Mouse (Mus musculus): ENCODE data around the gene Ahsg. TPM values are rescaled to one million over a fixed set of nuclear protein-coding genes. Genes with fewer than 3 reads are reported as not detected.

The Ahsg gene
- 0.29 and 0.40 TPM in 2 replicates for polyA plus RNA-seq (2016; fragmentation: Nextera tagmentation; extraction: Ambion mirVana)

DNA sequence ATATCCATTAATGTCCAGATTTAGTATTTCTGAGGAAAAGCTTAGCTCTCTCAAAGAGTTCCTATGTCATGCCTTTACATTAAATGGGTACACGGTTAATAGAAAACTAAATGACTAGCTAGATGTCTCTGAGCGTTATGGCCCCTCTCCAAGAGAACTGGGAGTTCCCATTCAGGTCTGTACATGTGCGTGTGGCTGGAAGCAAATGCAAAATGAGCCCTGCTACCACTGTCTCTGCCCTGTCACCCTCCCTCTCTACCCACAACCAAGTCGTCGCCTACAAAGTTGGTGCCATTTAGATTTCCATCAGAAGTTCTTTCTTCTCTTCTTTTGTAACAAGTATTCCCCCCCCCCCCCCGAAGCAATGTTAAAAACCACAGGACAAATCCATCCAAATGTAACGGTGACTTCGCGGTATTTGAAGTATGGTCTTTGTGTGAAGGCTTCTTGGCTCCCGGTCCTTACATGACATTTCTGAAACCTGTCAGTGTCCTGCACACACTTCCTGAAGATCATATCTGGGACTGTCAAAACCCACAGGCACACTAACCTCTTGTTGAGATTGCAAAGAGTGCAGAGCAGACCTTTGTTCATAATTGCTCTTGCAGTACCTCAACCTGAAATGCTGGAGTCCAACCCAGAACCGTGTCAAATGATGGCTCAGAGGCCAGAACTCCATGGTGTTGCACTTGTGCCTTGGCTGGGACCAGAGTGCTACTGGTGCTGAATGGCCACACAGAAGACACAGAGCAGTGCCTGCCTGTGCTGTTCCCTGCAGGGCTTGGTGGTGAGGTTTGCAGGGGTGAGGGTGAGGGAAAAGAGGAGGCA lies at the start of gene Ahsg:
Ahsg (plus strand) TSS at position 595 of the 828 bp plus-strand sequence.
- no peak within 1 kb of the TSS for H3K27ac ChIP-seq
- no peaks in the 10 kb centered on the region for H3K4me1 ChIP-seq
- 89% methylated on average over 11 of the region's 11 CpGs for WGBS
- ATAC-seq (ENCODE audit: low FRiP score, low read depth): no peak
- no peak within 1 kb of the TSS for H3K4me3 ChIP-seq
- no peaks in the 10 kb centered on the region for H3K9me3 ChIP-seq
- H3K36me3 ChIP-seq: no peaks in the 10 kb centered on the region
- H3K4me2 ChIP-seq (replicated peaks): no peak within 1 kb of the TSS
- H3K27me3 ChIP-seq (replicated peaks): no peaks in the 10 kb centered on the region
- H3K9ac ChIP-seq: no peak within 1 kb of the TSS

DNA sequence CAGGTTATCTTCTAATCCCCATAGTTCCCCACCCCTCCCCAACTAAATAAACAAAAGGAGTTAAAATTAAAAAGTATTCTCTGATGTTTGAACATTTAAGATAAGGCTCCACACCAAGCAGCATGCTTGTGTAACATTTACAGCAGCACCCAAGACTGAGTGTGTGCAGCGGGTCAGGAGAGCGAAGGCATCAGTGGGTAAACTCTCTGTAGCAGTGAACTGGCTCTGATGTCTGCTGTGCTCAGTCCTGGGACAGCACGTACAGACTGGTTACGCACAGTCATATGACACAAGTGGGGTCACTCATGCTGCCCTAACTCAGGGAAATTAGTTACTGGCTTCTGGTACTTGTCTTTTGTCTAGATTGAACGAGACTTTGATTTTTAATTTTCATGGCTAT lies 48.2 kb upstream of the Ahsg start:
- Histone ChIP-seq H3K27ac (no peak overlapping the region), H3K9ac (no peak overlapping the region), H3K36me3 (peaks cover 17% of the 10 kb centered on the region; the same call in 1 of the 2 replicates), H3K9me3 (no peaks in the 10 kb centered on the region), H3K4me2 (replicated peaks) (no peak overlapping the region), H3K4me1 (no peaks in the 10 kb centered on the region), H3K27me3 (replicated peaks) (no peaks in the 10 kb centered on the region), H3K4me3 (no peak overlapping the region)
- 92% methylated on average over 5 of the region's 5 CpGs for WGBS
- ATAC-seq (ENCODE audit: low FRiP score, low read depth): no peak

DNA sequence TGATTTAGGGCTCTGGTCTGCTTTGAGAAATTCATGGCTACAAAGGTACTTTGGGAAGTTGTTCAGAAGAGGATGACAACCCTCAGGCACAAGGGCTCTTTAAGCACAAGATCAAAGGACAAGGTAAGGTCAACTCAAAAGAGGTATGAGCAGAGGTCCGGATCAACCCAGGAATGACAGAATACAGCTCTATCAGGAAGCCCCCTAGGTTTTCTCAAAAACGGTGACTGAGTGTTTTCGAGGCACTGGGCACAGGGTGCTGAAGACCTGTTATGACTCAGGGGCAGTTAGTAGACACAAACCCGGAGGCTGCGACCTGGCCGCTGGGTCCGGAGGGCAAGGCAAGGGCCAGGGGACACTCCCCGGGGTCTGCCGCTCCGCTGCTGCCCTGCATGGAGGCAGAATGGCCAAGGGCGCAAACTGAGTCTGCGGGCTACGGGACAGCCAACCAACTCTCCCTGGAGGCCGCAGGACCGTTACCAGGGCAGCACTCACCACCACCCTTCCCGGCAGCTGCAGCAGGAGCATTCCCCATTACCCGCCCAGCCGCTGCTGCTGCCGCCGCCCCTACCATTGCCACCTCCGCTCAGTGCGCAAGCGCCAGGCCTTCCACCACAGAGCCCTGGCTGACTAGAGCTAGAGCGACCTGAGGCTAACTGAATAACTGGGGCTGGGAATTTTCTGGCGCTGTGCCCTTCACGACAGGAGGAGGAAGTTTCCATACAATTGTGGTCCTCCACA lies 46.8 kb upstream of the Ahsg start:
- peak overlapping the region; percentile 62 for H3K9ac ChIP-seq
- no peaks in the 10 kb centered on the region for H3K4me1 ChIP-seq
- peak overlapping the region; percentile 46 for H3K4me3 ChIP-seq
- WGBS: 3% methylated on average over 26 of the region's 26 CpGs
- H3K27me3 ChIP-seq (replicated peaks): no peaks in the 10 kb centered on the region
- H3K9me3 ChIP-seq: no peaks in the 10 kb centered on the region
- H3K27ac ChIP-seq: no peak overlapping the region
- ATAC-seq (ENCODE audit: low FRiP score, low read depth): peak; percentile 95
- H3K36me3 ChIP-seq: peaks cover 17% of the 10 kb centered on the region; the same call in 1 of the 2 replicates
- peak overlapping the region; percentile 82 for H3K4me2 ChIP-seq (replicated peaks)

DNA sequence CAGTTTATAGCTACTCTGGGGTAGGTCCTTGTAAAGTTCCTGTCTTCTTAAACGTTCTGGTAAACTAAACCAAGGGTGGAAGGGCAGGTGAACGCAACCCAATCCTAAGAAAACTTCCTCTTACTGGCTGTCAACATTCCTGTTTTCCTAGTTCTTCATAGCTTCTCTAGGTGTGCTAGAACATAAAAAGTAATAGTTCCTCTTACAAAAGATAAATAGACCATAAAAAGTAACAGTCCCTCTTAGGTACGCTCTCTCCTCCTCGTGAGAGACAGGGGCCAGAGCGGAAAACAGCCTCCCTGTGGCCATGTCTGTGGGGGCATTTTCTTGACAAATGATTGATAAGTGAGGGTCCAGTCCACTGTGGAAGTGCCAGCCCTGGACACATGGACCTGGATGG lies 46.2 kb upstream of the Ahsg start:
- 42% methylated on average over 5 of the region's 5 CpGs for WGBS
- no peaks in the 10 kb centered on the region for H3K27me3 ChIP-seq (replicated peaks)
- no peaks in the 10 kb centered on the region for H3K4me1 ChIP-seq
- H3K9me3 ChIP-seq: no peaks in the 10 kb centered on the region
- H3K4me2 ChIP-seq (replicated peaks): peak overlapping the region; percentile 82
- H3K4me3 ChIP-seq: no peak overlapping the region; the same call in 1 of the 2 replicates
- H3K36me3 ChIP-seq: peaks cover 13% of the 10 kb centered on the region; the same call in 1 of the 2 replicates
- 0 out of 2 replicates have a peak, but pooled peaks have one; percentile 27 for ATAC-seq (ENCODE audit: low FRiP score, low read depth)
- H3K27ac ChIP-seq: no peak overlapping the region
- H3K9ac ChIP-seq: no peak overlapping the region

DNA sequence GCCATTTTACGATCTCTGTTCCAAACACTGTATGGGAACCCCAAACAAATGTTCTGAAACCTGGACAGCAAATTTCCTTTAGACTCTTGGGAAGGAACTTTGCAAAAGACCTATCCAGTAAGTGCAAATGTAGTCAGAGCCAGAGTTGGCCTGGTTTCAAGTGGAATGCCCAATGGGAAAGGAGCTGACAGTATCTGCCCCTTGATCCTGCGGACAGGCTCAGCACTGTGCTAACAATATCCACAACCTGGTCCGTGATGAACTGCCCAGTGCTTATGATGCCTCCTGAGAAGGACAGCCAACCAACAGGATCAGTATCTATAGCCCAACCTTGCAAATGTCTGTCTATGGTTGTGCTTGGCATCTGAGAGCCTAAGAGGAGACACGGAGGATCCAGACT lies 45.6 kb upstream of the Ahsg start:
- H3K4me2 ChIP-seq (replicated peaks): no peak overlapping the region
- H3K27ac ChIP-seq: no peak overlapping the region
- H3K9me3 ChIP-seq: no peaks in the 10 kb centered on the region
- WGBS: 84% methylated on average over 4 of the region's 4 CpGs
- H3K27me3 ChIP-seq (replicated peaks): no peaks in the 10 kb centered on the region
- no peak overlapping the region for H3K4me3 ChIP-seq
- H3K36me3 ChIP-seq: peaks cover 7% of the 10 kb centered on the region; the same call in 1 of the 2 replicates
- H3K9ac ChIP-seq: no peak overlapping the region
- H3K4me1 ChIP-seq: no peaks in the 10 kb centered on the region
- ATAC-seq (ENCODE audit: low FRiP score, low read depth): no peak

DNA sequence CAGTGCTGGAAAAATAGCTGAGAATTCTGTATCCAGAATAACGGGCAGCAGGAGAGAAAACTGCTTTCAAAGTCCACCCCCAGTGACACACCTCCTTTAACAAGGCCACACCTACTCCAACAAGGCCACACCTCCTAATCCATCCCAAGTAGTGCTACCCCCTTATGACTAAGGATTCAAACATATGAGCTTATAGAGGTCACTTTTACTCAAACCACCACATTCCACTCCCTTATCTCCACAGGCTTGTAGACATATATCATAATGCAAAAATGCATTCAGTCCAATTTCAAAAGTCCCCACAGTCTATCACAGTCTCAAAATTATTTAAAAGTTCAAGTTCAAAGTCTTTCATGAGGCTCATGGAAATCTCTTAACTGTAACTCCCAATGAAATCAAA lies 43.4 kb upstream of the Ahsg start:
- Histone ChIP-seq H3K4me3 (no peak overlapping the region), H3K9ac (no peak overlapping the region), H3K27me3 (replicated peaks) (no peaks in the 10 kb centered on the region), H3K9me3 (no peaks in the 10 kb centered on the region), H3K36me3 (no peaks in the 10 kb centered on the region), H3K4me2 (replicated peaks) (no peak overlapping the region), H3K27ac (no peak overlapping the region), H3K4me1 (no peaks in the 10 kb centered on the region)
- ATAC-seq (ENCODE audit: low FRiP score, low read depth): no peak
- WGBS: 94% methylated on average over 1 of the region's 1 CpGs

DNA sequence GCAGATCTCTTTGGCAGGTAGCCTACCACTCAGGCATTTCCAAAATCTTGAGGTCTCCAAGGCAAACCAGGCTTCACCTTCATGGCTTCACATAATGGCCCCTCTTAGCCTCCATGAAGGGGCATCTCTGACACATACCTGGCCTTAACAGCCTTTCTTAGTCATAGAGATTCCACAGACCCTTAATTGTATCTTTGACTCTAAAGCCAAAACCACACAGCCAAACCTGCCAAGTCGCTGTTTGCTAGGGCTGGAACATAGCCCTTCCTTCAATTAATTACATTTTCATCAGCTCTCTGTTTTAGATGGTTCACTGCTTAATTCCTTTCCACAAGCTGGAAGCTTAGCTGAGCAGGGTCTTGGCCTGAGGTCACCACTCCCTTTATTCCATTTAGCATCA lies 42.7 kb upstream of the Ahsg start:
- Histone ChIP-seq H3K27ac (no peak overlapping the region), H3K4me2 (replicated peaks) (no peak overlapping the region), H3K9ac (no peak overlapping the region), H3K36me3 (no peaks in the 10 kb centered on the region), H3K4me3 (no peak overlapping the region), H3K4me1 (no peaks in the 10 kb centered on the region), H3K9me3 (no peaks in the 10 kb centered on the region), H3K27me3 (replicated peaks) (no peaks in the 10 kb centered on the region)
- no peak for ATAC-seq (ENCODE audit: low FRiP score, low read depth)
- 97% methylated on average over 1 of the region's 1 CpGs for WGBS

DNA sequence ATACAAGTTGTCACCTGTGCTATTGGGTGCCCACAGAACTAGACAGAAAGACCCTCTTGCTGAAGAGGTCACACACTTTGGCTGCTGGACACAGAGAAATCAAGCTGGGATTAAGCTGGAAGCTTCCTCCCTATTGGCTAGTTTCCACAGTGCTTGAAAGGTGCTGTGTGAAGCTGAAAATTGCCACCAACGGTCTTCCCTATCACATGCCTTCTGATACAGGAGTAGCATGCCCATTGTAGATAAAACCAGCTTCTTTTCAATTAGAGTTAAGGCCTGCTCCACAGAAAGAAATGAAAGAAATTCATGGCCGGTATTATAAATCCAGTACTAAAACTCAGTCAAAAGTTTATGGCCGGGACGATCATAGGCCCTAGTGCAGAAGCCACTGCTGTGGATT lies 38.4 kb upstream of the Ahsg start:
- no peak overlapping the region for H3K9ac ChIP-seq
- peaks cover 5% of the 10 kb centered on the region for H3K4me1 ChIP-seq
- H3K36me3 ChIP-seq: no peaks in the 10 kb centered on the region
- H3K27me3 ChIP-seq (replicated peaks): no peaks in the 10 kb centered on the region
- H3K27ac ChIP-seq: no peak overlapping the region
- no peak overlapping the region for H3K4me2 ChIP-seq (replicated peaks)
- no peaks in the 10 kb centered on the region for H3K9me3 ChIP-seq
- WGBS: 94% methylated on average over 4 of the region's 4 CpGs
- H3K4me3 ChIP-seq: no peak overlapping the region
- ATAC-seq (ENCODE audit: low FRiP score, low read depth): no peak

DNA sequence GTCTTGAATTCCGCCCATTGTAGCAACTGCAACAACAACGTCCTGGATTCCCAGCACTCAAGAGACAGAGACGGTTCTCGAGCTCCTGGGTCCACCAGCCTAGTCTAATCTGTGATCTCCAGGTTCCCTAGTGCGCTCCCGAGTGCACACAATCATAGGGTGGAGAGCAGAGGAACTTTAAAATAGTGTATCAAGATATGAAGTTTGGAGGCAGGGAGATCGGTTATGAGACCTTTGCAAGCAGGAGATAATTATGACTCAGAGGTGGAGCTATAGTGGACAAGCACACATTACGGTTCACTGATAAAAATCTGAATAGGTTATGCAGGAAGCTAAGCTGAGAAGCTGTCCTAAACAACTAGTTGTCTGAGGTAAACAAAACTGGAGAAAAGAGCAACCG lies 34.3 kb upstream of the Ahsg start:
- peak overlapping the region; percentile 52 for H3K4me3 ChIP-seq
- WGBS: 14% methylated on average over 9 of the region's 9 CpGs
- ATAC-seq (ENCODE audit: low FRiP score, low read depth): no peak
- H3K9me3 ChIP-seq: no peaks in the 10 kb centered on the region
- H3K27ac ChIP-seq: no peak overlapping the region
- no peaks in the 10 kb centered on the region for H3K36me3 ChIP-seq
- H3K9ac ChIP-seq: peak overlapping the region; percentile 48
- peak overlapping the region; percentile 80 for H3K4me2 ChIP-seq (replicated peaks)
- peaks cover 15% of the 10 kb centered on the region for H3K4me1 ChIP-seq
- no peaks in the 10 kb centered on the region for H3K27me3 ChIP-seq (replicated peaks)

DNA sequence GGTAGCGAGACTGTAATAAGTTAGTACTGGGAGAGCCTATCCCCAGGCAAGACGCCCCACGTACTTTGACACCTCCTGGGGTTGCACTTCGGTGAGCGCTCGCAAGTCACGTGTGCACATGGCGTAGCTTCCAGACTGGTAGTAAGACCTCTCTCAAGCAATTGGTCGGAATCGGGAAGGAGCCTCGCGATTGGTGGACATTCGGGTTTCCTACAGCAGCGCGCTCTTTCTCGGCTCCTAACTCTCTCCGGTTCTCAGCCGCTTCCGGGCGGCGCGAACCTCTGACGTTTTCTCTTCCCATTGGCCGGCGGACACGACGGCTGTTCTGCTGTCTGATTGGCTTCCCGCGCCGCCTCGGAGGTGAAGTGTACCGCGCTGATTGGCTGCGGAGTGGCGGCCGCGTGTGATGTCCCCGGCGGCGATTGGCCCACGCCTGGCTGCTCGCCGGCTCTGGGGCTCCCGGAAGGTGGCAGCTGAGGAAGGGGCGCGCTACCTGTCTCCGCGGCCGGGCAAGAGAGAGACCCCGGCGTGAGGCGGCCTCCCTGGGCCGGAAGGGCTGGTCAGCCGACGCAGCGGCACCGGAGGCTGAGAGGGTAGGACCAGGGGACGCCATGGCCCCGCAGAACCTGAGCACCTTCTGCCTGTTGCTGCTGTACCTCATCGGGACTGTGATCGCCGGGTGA lies 33.5 kb upstream of the Ahsg start, which contains the start of the genes Tbccd1 and Dnajb11:
Tbccd1 (minus strand) TSS at position 239 of the 683 bp plus-strand sequence.
Dnajb11 (plus strand) TSS at position 415 of the 683 bp plus-strand sequence.
- no peaks in the 10 kb centered on the region for H3K27me3 ChIP-seq (replicated peaks)
- no peak within 1 kb of the TSS for H3K27ac ChIP-seq
- H3K9me3 ChIP-seq: no peaks in the 10 kb centered on the region
- H3K9ac ChIP-seq: peak within 1 kb of the TSS; percentile 83
- peak; percentile 100 for ATAC-seq (ENCODE audit: low FRiP score, low read depth)
- H3K36me3 ChIP-seq: peaks cover 2% of the 10 kb centered on the region
- peak within 1 kb of the TSS; percentile 89 for H3K4me3 ChIP-seq
- under 1% methylated on average over 62 of the region's 62 CpGs for WGBS
- peaks cover 15% of the 10 kb centered on the region for H3K4me1 ChIP-seq
- H3K4me2 ChIP-seq (replicated peaks): peak within 1 kb of the TSS; percentile 96

DNA sequence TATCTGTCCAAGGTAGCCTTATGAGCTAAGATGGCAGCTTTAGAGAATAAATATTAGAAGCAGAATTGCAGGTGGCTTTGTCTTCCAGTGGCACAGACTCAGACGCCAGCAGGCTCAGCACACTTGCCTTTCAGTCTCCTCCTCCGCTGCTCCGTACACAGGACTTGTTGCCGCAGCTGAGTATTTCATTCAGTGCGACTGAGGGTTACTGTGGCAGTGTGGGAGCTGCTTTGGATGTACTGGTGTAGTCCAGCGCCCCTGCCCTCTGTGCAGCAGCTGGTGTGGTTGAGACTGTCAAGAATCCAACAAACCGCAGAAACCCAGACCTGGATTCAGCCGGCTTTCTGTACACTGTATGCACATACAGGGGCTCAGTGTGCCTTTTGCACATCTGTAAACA lies 18.7 kb upstream of the Ahsg start:
- Histone ChIP-seq H3K4me3 (no peak overlapping the region), H3K27ac (no peak overlapping the region), H3K27me3 (replicated peaks) (no peaks in the 10 kb centered on the region), H3K36me3 (peaks cover 62% of the 10 kb centered on the region), H3K4me2 (replicated peaks) (no peak overlapping the region), H3K9me3 (no peaks in the 10 kb centered on the region), H3K9ac (no peak overlapping the region), H3K4me1 (no peaks in the 10 kb centered on the region)
- no peak for ATAC-seq (ENCODE audit: low FRiP score, low read depth)
- WGBS: 91% methylated on average over 8 of the region's 8 CpGs

DNA sequence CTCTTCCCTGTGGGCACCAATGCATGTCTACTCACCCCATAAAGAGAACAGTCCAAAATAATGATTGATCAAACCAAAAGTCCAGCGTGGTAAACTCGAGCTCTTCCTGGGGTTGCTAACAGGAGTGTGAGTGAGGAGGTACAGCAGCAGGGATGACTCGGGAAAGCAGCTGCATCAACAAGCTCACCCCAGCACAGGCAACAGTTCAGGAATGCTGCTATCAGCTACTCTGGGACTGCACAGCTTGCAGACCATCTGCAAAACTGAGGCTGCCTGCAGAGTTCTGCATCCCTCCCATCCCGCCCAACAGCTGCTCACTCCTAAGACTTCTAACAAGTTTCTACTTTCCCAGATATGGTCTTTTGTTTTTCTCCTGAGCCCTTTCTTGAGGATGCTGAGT lies 17.7 kb upstream of the Ahsg start:
- no peak for ATAC-seq (ENCODE audit: low FRiP score, low read depth)
- Histone ChIP-seq H3K4me1 (no peaks in the 10 kb centered on the region), H3K4me3 (no peak overlapping the region), H3K9me3 (no peaks in the 10 kb centered on the region), H3K9ac (no peak overlapping the region), H3K36me3 (peaks cover 53% of the 10 kb centered on the region), H3K4me2 (replicated peaks) (no peak overlapping the region), H3K27me3 (replicated peaks) (no peaks in the 10 kb centered on the region), H3K27ac (no peak overlapping the region)
- WGBS: 75% methylated on average over 4 of the region's 4 CpGs
